ENCODE assay signal across 7 mouse cellular contexts in the genomic region with DNA sequence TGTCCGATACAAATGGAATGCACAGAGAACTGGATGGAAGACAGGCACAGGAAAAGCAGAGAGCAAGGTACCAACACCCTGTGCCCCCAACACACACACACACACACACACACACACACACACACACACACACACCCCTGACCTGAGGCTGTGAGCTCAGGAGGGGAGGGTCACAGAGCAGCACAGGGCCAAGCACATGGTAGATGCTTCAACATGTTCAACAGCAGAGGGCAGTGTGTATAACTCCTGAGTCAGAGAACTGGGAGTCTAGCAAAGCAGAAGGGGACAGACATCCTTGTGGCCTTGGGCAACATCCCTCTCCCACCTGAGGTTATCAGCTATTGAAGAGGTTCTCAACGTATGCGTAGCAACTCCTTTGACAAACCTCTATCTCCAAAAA. TPM values are rescaled to one million over a fixed set of nuclear protein-coding genes. Genes with fewer than 3 reads are reported as not detected.
DNase-seq lines count a peak whose midpoint lies in the region; TF ChIP-seq lines count a peak whose summit lies in the region.

No protein-coding gene starts in this region.

- no peak overlapping the region for H3K27ac ChIP-seq in cortical plate, adult 2 months (ENCODE audit: insufficient read depth, low read length)
- H3K27ac ChIP-seq in hindbrain, embryonic 10.5 days, result no peak overlapping the region

- no peaks in the 10 kb centered on the region for H3K27me3 ChIP-seq in hindbrain, embryonic 10.5 days (ENCODE audit: insufficient read depth, poor library complexity, severe bottlenecking)

- H3K4me1 ChIP-seq in lung, adult 2 months (ENCODE audit: control insufficient read depth, insufficient read depth, low read length), result no peaks in the 10 kb centered on the region
- no peaks in the 10 kb centered on the region for H3K4me1 ChIP-seq in cortical plate, adult 2 months (ENCODE audit: control insufficient read depth, insufficient read depth, low read length)
- H3K4me1 ChIP-seq in hindbrain, embryonic 10.5 days (replicated peaks), result peaks cover 13% of the 10 kb centered on the region

- TF ChIP-seq CTCF in lung, adult 2 months (IDR thresholded peaks at IDR 0.05; ENCODE audit: insufficient read depth, low read length), result peak; percentile 55
- TF ChIP-seq CTCF in cortical plate, adult 2 months (IDR thresholded peaks at IDR 0.05; ENCODE audit: extremely low read depth, insufficient read depth, low read length), result peak; percentile 70

- H3K9me3 ChIP-seq in hindbrain, embryonic 10.5 days, result no peaks in the 10 kb centered on the region

- TF ChIP-seq POLR2A in lung, adult 2 months (IDR thresholded peaks at IDR 0.05; ENCODE audit: borderline replicate concordance, extremely low read depth, low read depth, low read length), result no peak
- no peak for TF ChIP-seq POLR2A in cortical plate, adult 2 months (IDR thresholded peaks at IDR 0.05; ENCODE audit: extremely low read depth, insufficient read depth, low read length)

- no peaks in the 10 kb centered on the region for H3K36me3 ChIP-seq in hindbrain, embryonic 10.5 days

- H3K4me3 ChIP-seq in lung, adult 2 months (replicated peaks; ENCODE audit: extremely low read depth, low read depth, low read length), result no peak overlapping the region
- no peak overlapping the region for H3K4me3 ChIP-seq in cortical plate, adult 2 months (ENCODE audit: insufficient read depth, low read length)
- no peak overlapping the region for H3K4me3 ChIP-seq in hindbrain, embryonic 10.5 days

- DNase-seq in lung, adult 2 months, result no peak
- no peak for DNase-seq in lung, postnatal 4 days
- DNase-seq in hindbrain, embryonic 10.5 days (ENCODE audit: low spot score), result peak; percentile 36
- DNase-seq in lung, postnatal 14 days, result peak; percentile 32
- peak; percentile 22 for DNase-seq in thymus, postnatal 25 days
- no peak for DNase-seq in left cerebral cortex, adult 9 months (ENCODE audit: low spot score in 2 of 2)

- 79% methylated on average over 3 of the region's 3 CpGs for WGBS in lung, adult 2 months
- WGBS in hindbrain, embryonic 10.5 days, result 82% methylated on average over 3 of the region's 3 CpGs

RNA-seq across cellular contexts. Expression of gene Katnb1, which starts 32.8 kb away (rescaled TPM):
- polyA plus RNA-seq in lung, adult 2 months (2012; rRNA removed), result 18.4 and 20.0 TPM in 2 replicates
- polyA plus RNA-seq in cortical plate, adult 2 months (2012; rRNA removed), result 49.1 and 50.1 TPM in 2 replicates
- polyA plus RNA-seq in hindbrain, embryonic 10.5 days (2016; fragmentation: Nextera tagmentation; extraction: Ambion mirVana), result 37.7 and 41.6 TPM in 2 replicates

RNA-seq across cellular contexts. Expression of gene Drc7, which starts 58.8 kb away (rescaled TPM):
- 14.0 and 18.5 TPM in 2 replicates for polyA plus RNA-seq in lung, adult 2 months (2012; rRNA removed)
- polyA plus RNA-seq in cortical plate, adult 2 months (2012; rRNA removed), result 0.93 and 2.2 TPM in 2 replicates
- polyA plus RNA-seq in hindbrain, embryonic 10.5 days (2016; fragmentation: Nextera tagmentation; extraction: Ambion mirVana), result 0.68 and 0.88 TPM in 2 replicates

Comparison
In these comparisons a context has a peak if more than half of its experiments do, and no peak if none do; other contexts are left out.
1. DNase-seq: peak in hindbrain, embryonic 10.5 days (single experiment), lung, postnatal 14 days (single experiment) and thymus, postnatal 25 days (single experiment); none in lung, adult 2 months (single experiment), lung, postnatal 4 days (0 of 2) and left cerebral cortex, adult 9 months (0 of 2).